9 mouse cellular contexts compared by ENCODE assay signal in the genomic region with DNA sequence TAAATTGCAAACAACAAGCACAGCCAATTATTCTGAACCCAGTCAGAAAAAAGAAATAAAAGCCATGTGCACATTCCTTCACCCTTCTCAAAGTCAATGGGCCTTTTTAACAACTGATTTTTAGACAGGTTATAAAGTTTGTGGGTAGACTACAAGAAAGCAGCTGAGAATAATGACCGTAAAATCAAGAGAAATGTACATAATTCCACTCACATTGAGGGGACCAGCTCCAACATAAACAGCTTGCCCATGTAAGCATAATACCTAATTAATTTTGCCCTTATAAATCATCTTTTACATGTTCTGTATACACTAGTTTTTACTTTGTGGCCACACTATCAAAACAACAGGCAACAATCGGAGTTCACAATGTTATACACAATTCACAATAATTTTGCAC. TPM values are rescaled to one million over a fixed set of nuclear protein-coding genes. Genes with fewer than 3 reads are reported as not detected.
A peak's percentile ranks its signal among the peaks of the same experiment; 100 is the strongest.
DNase-seq lines count a peak whose midpoint lies in the region; ATAC-seq and TF ChIP-seq lines count a peak whose summit lies in the region.
"Had no signal": no experiment of that assay in that cellular context is flagged by ENCODE, and none has a peak within 500 bp of the region (broad histone marks: within the 10 kb centered on the region; RNA-seq: fewer than 3 reads in every experiment).

No protein-coding gene starts in this region.

- no peak for DNase-seq in heart, postnatal 36 days
- no peak for DNase-seq in G1E (ENCODE audit: low spot score)
- DNase-seq in hindbrain, embryonic 14.5 days (ENCODE audit: low spot score): no peak
- DNase-seq in midbrain, embryonic 11.5 days (ENCODE audit: low spot score, missing footprints): peak; percentile 69
- no peak for DNase-seq in urinary bladder, adult 18-20 months (ENCODE audit: low spot score in 2 of 2)
- no peak for DNase-seq in right cerebral cortex, postnatal 10 days (ENCODE audit: low spot score in 2 of 2)
- DNase-seq in kidney, adult 9 months: no peak
- DNase-seq: adrenal gland, postnatal 36 days had no signal

- peaks cover 0 to 11% of the 10 kb centered on the region in 2 experiments; a peak in 2 of 4 replicates for H3K4me1 ChIP-seq in heart, embryonic 14.5 days (ENCODE audit: control insufficient read depth in 2 of 2, insufficient read depth in 2 of 2, low read length in 2 of 2)
- peaks cover 27% of the 10 kb centered on the region for H3K4me1 ChIP-seq in G1E (ENCODE audit: insufficient read depth, low read depth, low read length)
- H3K4me1 ChIP-seq in hindbrain, embryonic 14.5 days (replicated peaks; ENCODE audit: control insufficient read depth, insufficient read depth, low read length): peaks cover 19% of the 10 kb centered on the region
- H3K4me1 ChIP-seq in midbrain, embryonic 11.5 days (ENCODE audit: control insufficient read depth, insufficient read depth, low read length): peaks cover 10% of the 10 kb centered on the region

- peak overlapping the region in 1 of 2 experiments; percentile 100; a peak in 2 of 4 replicates for H3K4me3 ChIP-seq in heart, embryonic 14.5 days (ENCODE audit: control insufficient read depth in 1 of 2, insufficient read depth in 1 of 2, low read depth in 1 of 2, low read length in 2 of 2)
- H3K4me3 ChIP-seq in G1E (ENCODE audit: low read depth, low read length): peak overlapping the region; percentile 97; the same call in 1 of the 2 replicates
- peak overlapping the region; percentile 88 for H3K4me3 ChIP-seq in hindbrain, embryonic 14.5 days (replicated peaks; ENCODE audit: low read length)
- H3K4me3 ChIP-seq in midbrain, embryonic 11.5 days (ENCODE audit: low read depth, low read length): no peak overlapping the region

- 77% methylated on average over 2 of the region's 2 CpGs for WGBS in heart, embryonic 14.5 days
- 87% methylated on average over 2 of the region's 2 CpGs for WGBS in hindbrain, embryonic 14.5 days
- 91% methylated on average over 2 of the region's 2 CpGs for WGBS in midbrain, embryonic 11.5 days

- H3K27me3 ChIP-seq in heart, embryonic 14.5 days (ENCODE audit: control insufficient read depth, insufficient read depth, low read length): no peaks in the 10 kb centered on the region
- no peaks in the 10 kb centered on the region for H3K27me3 ChIP-seq in G1E (ENCODE audit: insufficient read depth, low read length)
- H3K27me3 ChIP-seq in hindbrain, embryonic 14.5 days (ENCODE audit: control insufficient read depth, insufficient read depth, low read length): no peaks in the 10 kb centered on the region
- no peaks in the 10 kb centered on the region for H3K27me3 ChIP-seq in midbrain, embryonic 11.5 days (ENCODE audit: control insufficient read depth, insufficient read depth, low read length)

- peaks cover 43% of the 10 kb centered on the region for H3K36me3 ChIP-seq in heart, embryonic 14.5 days (ENCODE audit: control insufficient read depth, insufficient read depth, low read length)
- H3K36me3 ChIP-seq in G1E (replicated peaks): peaks cover 45% of the 10 kb centered on the region
- H3K36me3 ChIP-seq in hindbrain, embryonic 14.5 days (replicated peaks; ENCODE audit: control insufficient read depth, insufficient read depth): peaks cover 45% of the 10 kb centered on the region
- peaks cover 5% of the 10 kb centered on the region; the same call in 1 of the 2 replicates for H3K36me3 ChIP-seq in midbrain, embryonic 11.5 days (ENCODE audit: control insufficient read depth, insufficient read depth, low read length)

- no peaks in the 10 kb centered on the region for H3K9me3 ChIP-seq in heart, embryonic 14.5 days (ENCODE audit: control insufficient read depth, low read length)
- H3K9me3 ChIP-seq in G1E (replicated peaks): no peaks in the 10 kb centered on the region
- H3K9me3 ChIP-seq in hindbrain, embryonic 14.5 days (ENCODE audit: control insufficient read depth, low read length): no peaks in the 10 kb centered on the region
- no peaks in the 10 kb centered on the region for H3K9me3 ChIP-seq in midbrain, embryonic 11.5 days (ENCODE audit: control insufficient read depth, low read length)

- TF ChIP-seq CTCF in G1E (IDR thresholded peaks at IDR 0.05; ENCODE audit: low read depth, low read length): no peak

- H3K9ac ChIP-seq in heart, embryonic 14.5 days (ENCODE audit: low read length): peak overlapping the region; percentile 99
- H3K9ac ChIP-seq in hindbrain, embryonic 14.5 days: no peak overlapping the region
- H3K9ac ChIP-seq in midbrain, embryonic 11.5 days (ENCODE audit: low read length): 0 out of 2 replicates have a peak overlapping the region, but pooled peaks have one; percentile 90

- intact Hi-C loops in heart, postnatal 36 days (cut with DNase I): loop anchor here (5.0 to 10.0 kb wide), 2 partner anchors 58 to 831 kb away; a partner anchor contains a TSS

- ATAC-seq in heart, embryonic 14.5 days (ENCODE audit: insufficient number of reproducible peaks, insufficient read depth, low FRiP score, low read depth): no peak
- ATAC-seq in G1E (ENCODE audit: extremely low read depth, insufficient number of reproducible peaks, low FRiP score, poor library complexity, severe bottlenecking): no peak
- no peak for ATAC-seq in hindbrain, embryonic 14.5 days (ENCODE audit: low FRiP score)
- ATAC-seq in midbrain, embryonic 11.5 days (ENCODE audit: low FRiP score): no peak

- peak overlapping the region; percentile 75 for H3K4me2 ChIP-seq in heart, embryonic 14.5 days (ENCODE audit: low read length)
- H3K4me2 ChIP-seq in hindbrain, embryonic 14.5 days (replicated peaks): peak overlapping the region; percentile 91
- peak overlapping the region; percentile 90 for H3K4me2 ChIP-seq in midbrain, embryonic 11.5 days

- no peak overlapping the region for H3K27ac ChIP-seq in heart, embryonic 14.5 days (replicated peaks in 1 of 2; ENCODE audit: control insufficient read depth in 1 of 2, insufficient read depth in 1 of 2, low read depth in 2 of 2, low read length in 2 of 2)
- no peak overlapping the region for H3K27ac ChIP-seq in hindbrain, embryonic 14.5 days
- no peak overlapping the region for H3K27ac ChIP-seq in midbrain, embryonic 11.5 days (ENCODE audit: low read depth, low read length)

RNA-seq across cellular contexts. Expression of a gene that starts 2.8 kb away (rescaled TPM):
- 515 and 520 TPM in 2 replicates for polyA plus RNA-seq in heart, embryonic 14.5 days (2014; fragmentation: Nextera tagmentation; extraction: Ambion mirVana)
- total RNA-seq in heart, postnatal 36 days (2021): 10 to 100 TPM; 84.5 to 93.1 TPM
- total RNA-seq in G1E (2014; fragmentation: Nextera tagmentation): 308 and 383 TPM in 2 replicates
- total RNA-seq in G1E (2017): 661 and 945 TPM in 2 replicates
- 26.1 and 28.4 TPM in 2 replicates for polyA plus RNA-seq in G1E (2012)
- polyA plus RNA-seq in hindbrain, embryonic 14.5 days (2014; fragmentation: Nextera tagmentation; extraction: Ambion mirVana): 534 and 562 TPM in 2 replicates
- polyA plus RNA-seq in midbrain, embryonic 11.5 days (2014; fragmentation: Nextera tagmentation; extraction: Ambion mirVana): 798 and 807 TPM in 2 replicates

Comparison
In these comparisons a context has a peak if more than half of its experiments do, and no peak if none do; other contexts are left out.
1. RNA of a gene that starts 2.8 kb away (polyA plus RNA-seq): 798 to 807 TPM in midbrain, embryonic 11.5 days, 534 to 562 TPM in hindbrain, embryonic 14.5 days and 515 to 520 TPM in heart, embryonic 14.5 days; 26.1 to 28.4 TPM in G1E; every median in the first group is over 10 times any median in the second.
2. Peak in every context shown above with its lines, with median percentiles within 50 percentile points of each other: H3K4me2 ChIP-seq.